Mouse (Mus musculus): ENCODE measurements around the gene 4931428F04Rik.

4931428F04Rik gene

DNA sequence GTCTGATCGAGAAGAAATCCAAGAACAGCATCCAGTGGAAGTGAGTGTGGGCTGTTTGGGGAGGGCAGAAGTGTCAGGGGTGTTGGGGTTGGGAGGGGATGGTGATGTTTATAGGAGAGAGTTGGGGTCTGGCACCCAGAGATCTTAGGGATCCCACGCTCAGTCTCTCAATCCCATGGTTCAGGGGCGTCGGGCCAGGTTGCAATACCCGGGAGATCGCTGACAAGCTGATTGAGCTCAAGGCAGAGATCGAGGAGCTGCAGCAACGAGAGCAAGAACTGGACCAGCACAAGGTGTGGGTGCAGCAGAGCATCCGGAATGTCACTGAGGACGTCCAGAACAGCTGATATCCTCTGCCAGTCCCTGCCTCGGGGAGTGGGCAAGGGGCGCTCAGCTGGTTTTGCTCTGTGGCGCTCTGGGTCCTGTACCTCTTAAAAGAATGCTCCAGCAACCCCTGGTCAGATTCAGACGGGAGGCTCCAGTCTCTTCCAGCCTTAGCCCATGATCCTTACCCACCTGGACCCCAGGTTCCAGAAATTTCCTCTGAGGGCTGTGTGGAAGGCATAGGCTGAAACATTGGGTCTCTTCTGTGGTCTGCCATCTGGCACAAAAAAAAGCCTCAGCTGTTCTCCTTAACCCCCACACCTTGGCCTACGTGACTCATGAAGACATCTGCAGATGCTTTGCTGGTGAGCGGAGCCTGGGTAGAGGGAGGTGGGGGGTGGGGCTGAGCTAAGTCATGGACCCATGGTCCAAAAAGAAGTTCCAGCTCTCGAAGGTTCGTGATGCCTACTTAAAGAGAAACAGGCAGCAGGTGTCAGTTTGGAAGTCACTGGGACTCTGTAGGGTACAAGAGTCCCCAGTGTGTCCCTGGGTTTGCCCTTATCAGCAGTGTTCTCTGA lies 8.9 kb upstream of the 4931428F04Rik start:
- no peak for TF ChIP-seq GATA4 (IDR thresholded peaks at IDR 0.05; ENCODE audit: insufficient replicate concordance, low read length)

DNA sequence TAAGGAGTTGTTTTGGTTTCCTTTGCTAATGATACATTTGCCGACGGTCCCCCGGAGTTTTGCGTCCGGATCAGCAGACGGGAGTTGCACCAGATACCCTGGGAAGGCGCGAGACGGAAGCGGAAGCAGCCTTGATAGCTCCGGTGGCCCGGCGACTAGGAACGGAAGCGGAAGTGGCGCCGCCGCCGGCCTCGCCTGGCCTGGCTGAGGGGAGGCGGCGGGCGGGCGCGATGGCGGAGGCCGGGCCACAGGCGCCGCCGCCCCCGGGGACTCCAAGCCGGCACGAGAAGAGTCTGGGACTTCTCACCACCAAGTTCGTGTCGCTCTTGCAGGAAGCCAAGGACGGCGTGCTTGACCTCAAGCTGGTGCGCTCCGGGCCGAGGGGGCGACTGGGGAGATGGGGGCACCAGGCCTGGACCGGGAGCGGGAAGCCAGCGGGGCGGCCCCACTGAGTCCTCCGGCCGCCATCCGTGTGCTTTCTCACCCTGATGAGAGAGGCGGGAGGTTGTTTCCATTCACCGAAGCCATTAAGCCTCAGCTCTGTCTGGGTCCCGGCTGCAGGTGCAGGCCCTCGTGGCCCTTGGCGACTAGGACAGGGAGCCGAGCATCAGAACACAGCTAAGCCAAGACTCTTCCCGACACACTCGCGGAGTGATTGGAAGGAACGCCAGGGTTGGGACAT lies 8.0 kb upstream of the 4931428F04Rik start, which contains the start of gene E2f4:
Gene E2f4 (plus strand): TSS at position 153 of the 682 bp plus-strand sequence.
- TF ChIP-seq GATA4 (IDR thresholded peaks at IDR 0.05; ENCODE audit: insufficient replicate concordance, low read length), result peak; percentile 94; the same call in 1 of the 2 replicates

DNA sequence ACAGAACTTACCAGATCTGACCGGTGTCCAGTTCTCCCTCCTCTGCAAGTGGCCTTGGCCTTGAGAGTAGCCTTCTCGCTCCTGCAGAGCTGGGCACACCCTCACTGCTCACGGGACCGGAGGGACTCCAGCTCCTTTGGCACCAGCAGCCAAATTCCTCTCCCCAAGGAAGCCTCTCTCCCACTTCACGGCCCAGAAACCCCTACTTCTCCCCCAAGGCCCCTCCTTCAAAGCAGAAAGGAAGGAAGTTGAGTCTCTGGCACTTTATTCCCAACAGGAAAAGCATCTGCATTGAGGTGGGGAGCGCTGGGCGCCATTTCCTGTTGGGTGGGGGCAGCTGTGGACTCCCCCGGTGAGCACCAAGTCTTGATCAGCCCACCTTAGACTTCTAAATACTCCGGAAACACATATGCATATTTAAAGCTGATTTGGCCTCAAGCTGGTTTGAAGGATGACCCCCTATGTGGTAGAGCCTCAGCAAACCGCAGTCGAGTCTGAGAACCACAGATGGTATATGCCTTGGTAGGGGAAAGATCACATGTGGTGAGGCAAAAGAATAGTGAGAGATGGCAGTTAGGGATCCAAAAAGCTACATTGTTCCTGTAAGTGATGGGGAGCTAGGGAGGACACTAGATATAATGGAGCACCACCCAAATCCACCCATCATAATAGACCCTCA lies 6.4 kb upstream of the 4931428F04Rik start, which contains the start of gene Exoc3l:
Gene Exoc3l (minus strand): TSS at position 207 of the 679 bp plus-strand sequence.
- peak; percentile 22; the same call in 1 of the 2 replicates for TF ChIP-seq GATA4 (IDR thresholded peaks at IDR 0.05; ENCODE audit: insufficient replicate concordance, low read length)

DNA sequence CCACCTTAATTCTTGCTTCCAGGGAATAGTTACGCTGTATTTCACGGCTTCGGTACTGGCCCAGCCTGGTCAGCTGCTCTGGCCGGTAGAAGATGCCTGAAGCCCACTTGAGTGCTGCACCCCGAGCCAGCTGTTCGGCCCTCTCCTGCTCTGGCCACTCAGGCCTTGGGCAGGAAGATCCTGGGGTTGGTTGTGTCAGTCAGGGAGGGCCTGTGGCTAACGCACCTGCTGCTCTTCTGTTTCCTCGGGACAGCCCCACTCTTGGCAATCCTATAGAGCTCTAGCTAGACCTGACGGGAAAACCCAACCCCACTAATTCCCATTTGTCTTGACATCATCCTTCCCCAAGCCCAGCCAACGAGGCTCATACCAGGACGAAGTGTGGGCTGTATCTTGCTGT lies 5.6 kb upstream of the 4931428F04Rik start:
- TF ChIP-seq GATA4 (IDR thresholded peaks at IDR 0.05; ENCODE audit: insufficient replicate concordance, low read length), result no peak

DNA sequence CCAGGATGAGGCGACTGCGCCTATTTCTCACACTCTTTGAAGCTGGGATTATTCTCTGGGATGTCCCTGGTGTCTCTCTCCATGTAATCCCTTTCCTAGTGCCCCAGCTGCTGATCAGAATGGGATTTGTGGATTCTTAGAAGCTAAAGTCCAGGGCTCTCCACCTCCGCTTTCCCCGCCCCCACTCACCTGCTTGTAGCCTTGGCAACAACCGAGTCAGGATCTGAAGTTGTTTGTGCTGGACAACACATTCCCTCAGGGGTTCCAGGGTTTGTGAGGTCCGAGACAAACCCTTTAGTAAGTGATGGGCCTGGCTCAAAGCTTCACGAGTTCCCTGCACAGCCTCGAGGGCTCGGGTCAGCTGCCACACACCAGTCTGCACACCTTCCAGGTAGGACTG lies 5.1 kb upstream of the 4931428F04Rik start:
- TF ChIP-seq GATA4 (IDR thresholded peaks at IDR 0.05; ENCODE audit: insufficient replicate concordance, low read length), result no peak

DNA sequence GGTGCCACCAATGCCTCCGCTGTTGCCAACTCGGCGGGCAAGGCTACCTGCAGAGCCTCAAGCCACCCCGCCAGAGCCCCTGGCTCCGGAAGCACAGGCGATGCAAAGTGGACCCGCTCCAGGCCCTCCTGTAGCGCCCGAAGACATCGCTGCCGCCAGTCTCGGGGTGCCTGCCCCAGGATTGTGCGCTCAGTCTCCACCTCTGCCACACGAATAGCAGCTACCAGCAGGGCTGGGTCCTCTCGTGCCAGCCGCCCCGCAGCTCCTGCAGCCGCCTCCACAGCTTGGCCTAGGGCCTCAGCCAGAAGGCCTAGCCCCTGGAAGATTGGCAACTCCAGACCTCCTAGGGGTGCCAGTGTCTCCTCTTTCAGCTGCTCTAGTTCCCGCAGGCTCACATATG lies 3.7 kb upstream of the 4931428F04Rik start:
- no peak for TF ChIP-seq GATA4 (IDR thresholded peaks at IDR 0.05; ENCODE audit: insufficient replicate concordance, low read length)

DNA sequence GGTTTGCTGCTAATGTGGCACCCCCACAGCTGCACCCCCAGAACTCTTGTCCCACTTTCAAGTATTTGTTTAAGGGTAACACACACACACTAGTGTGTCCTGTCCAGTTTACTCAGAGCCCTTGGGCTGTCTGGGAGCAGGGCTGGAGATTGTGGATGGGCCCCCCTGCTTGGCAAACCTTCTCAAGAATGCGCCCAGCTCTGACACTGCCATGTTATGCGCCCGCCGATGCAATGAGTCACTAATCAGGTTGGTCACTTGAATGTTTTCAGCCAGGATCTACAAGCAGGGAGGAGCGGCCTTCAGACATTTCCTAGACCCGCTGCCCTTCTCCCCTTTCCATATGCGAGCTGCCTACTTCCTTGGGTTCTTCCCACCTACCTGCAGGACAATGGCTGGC lies 2.8 kb upstream of the 4931428F04Rik start:
- no peak for TF ChIP-seq GATA4 (IDR thresholded peaks at IDR 0.05; ENCODE audit: insufficient replicate concordance, low read length)

DNA sequence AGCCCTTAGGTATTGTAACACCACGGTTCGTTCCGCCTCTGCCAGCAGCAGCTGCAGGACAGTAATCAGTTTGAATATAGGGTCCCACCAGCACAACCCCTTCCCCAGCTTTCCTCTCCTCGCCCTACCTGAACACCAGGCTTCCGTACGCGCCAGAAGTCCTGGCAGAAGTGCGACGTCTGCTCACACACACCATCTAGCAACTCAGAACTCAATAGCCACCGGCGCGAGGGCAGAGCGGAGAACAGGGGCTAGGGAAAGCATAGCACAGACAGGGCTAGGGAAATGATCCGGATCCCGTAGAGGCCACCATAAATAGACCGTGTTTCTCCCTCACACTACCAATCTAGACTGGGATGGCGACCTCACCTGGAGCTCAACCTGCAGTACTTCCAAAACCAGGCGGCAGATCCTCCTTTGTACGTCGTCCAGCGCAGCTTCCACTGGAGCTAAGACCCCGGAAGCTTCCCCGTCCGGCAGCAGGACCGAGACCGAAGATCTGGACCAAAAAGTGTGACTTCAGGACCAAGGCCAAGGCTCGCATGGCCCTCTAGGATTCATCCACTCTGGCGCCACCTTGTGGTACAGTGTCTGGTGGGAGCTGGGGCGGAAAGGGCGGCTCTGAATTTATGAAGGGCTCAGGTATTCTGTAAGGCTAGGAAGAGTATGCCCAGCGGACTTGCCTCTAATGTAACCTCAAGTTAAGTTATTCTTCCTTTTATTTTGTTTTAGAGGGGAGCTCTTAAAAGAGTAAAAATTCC lies 1.1 kb upstream of the 4931428F04Rik start:
- no peak for TF ChIP-seq GATA4 (IDR thresholded peaks at IDR 0.05; ENCODE audit: insufficient replicate concordance, low read length)

DNA sequence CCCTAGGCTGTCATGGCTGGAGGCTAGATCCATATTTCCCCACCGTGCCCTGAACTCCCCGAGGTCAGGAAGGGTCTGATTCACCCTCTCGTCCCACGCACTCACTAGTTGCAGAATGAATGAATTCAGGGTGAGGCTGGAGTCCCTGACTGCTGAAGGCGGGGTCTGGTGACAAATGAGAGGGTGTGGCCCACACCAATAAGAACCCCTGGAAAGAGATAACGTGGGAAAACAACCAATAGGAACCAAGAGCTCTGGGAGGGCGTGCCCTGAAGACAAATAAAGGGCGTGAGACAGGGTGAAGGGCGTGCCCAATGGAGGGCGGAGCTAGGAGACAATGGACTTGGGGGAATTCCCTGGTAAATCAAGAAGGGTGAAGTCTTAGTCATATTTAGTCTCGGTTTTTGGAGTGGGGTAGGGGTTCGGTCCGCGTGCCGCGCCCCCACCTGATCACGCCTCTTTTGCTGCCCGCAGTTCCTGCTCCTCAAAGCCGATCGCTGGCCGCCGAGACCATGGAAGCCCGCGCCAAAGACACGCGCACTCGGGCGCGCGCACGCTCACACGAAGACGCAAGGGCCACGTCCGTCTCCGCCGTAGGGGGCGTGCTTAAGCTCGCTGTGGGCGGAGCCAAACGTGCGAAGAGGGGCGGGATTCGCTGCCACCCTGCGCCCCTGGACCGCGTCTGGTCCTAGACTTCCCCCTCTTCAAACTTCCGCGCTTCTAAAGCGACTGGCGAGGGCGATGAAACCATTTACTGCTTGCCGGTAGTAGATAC lies 519 bp downstream of the 4931428F04Rik start:
- TF ChIP-seq GATA4 (IDR thresholded peaks at IDR 0.05; ENCODE audit: insufficient replicate concordance, low read length), result no peak; the same call in 1 of the 2 replicates

DNA sequence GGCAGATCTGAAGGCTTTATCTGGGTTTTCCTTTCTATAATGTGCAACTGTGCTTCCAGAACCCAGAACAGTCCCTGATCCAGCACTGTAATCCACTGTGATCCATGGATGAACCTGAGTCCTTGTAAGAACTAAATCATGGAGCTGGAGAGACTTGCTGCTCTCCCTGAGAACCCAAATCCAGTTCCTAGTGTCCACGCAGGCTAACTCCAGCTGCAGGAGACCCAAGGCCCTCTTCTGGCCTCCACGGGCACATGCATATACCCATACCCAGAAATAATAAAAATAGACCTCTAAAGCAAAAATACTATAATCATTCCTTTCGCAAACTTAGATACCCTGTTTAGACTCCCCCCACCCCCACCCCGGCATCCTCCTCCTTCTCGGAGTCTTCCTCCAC lies 1.4 kb downstream of the 4931428F04Rik start:
- TF ChIP-seq GATA4 (IDR thresholded peaks at IDR 0.05; ENCODE audit: insufficient replicate concordance, low read length), result no peak

DNA sequence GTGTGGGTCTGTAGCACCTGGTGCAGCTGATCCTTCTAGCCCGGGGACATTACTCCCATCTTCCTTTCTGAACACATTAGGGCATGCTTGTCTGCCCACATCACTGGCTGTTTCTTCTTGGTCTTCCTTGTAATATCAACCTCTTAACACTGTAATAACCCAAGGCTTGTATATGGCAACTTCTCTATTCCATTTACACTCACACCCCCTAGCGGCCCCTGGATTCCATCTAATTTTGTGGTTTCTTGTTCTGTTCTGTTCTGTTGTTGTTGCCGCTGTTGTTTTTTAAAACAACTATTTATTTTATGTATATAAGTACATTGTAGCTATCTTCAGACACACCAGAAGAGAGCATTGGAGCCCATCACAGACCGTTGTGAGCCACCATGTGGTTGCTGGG lies 2.8 kb downstream of the 4931428F04Rik start:
- no peak for TF ChIP-seq GATA4 (IDR thresholded peaks at IDR 0.05; ENCODE audit: insufficient replicate concordance, low read length)

DNA sequence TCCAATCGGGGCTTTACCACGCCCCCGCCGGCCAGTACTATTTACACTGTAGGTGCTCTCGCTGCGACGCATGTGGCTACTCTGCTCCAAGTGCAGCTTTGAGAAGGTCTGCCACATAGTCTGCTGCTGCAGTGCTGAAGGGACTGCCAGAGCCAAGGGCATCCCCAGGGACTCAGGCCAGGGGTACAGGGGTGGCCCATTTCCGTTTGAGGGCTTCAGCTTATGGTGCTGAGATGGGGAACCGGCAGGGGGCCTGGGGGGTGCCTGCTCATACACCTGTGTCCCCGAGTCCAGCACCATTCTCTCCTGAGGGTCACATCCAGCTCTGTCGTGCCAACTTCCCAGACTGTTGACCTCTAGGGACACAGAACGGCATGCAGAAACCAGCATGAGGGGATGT lies 4.2 kb downstream of the 4931428F04Rik start:
- TF ChIP-seq GATA4 (IDR thresholded peaks at IDR 0.05; ENCODE audit: insufficient replicate concordance, low read length), result no peak

DNA sequence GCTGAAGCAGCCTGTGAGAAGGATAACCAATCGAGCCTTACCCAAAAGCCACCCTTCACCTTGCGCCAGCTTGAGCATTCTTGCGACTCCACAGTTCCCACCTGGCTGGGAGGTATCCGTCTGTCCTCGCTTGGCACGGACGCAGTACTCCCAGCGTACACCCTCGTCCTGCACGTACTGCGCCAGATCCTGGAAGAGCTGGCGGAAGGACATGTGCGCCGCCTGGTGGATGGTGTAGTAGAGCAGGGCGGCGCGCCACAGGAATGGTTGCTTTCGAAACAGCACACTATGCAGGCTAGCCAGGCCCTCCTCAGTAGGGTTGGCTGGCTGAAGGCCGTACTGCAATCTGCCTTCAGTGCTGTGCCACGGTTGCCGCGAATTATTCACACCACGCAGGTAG lies 6.6 kb downstream of the 4931428F04Rik start:
- TF ChIP-seq GATA4 (IDR thresholded peaks at IDR 0.05; ENCODE audit: insufficient replicate concordance, low read length), result no peak

DNA sequence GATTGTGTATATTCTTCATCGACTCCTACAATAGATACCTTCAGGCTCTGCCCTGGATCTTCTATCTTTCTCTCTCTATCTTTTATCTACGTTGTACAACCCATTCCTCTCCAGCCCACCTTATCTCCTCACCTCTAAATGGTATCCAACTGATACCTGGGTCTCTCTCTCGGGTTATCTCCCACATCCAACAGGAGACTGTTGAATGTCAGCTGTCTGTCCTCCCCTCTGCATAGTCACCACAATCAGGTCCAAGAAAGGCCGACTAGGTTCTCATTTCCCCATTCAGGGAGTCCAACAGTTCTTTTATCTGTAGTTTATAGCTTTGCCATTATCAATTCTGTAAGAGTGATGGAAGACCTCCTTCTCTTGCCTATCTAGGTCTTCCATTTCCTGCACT lies 7.4 kb downstream of the 4931428F04Rik start:
- TF ChIP-seq GATA4 (IDR thresholded peaks at IDR 0.05; ENCODE audit: insufficient replicate concordance, low read length), result no peak

Measured in liver, adult (tissue).